Mouse (Mus musculus) cortical plate, adult 2 months (tissue): Measurements from ENCODE around the gene Uqcrq.

Source experiments
- CTCF ChIP-seq: fragments of 200-500 bp; IDR thresholded peaks from 2 replicates; pipeline ENCODE4 v1.5.1; 2011; ENCODE audit warnings: mild to moderate bottlenecking, control low read depth, low read length; ENCODE audit not compliant: insufficient read depth; ENCODE audit errors: extremely low read depth
- POLR2A ChIP-seq: fragments of 200-500 bp; IDR thresholded peaks from 2 replicates; pipeline ENCODE4 v1.6.1; 2011; ENCODE audit warnings: mild to moderate bottlenecking, low read length, control low read depth; ENCODE audit not compliant: insufficient read depth; ENCODE audit errors: extremely low read depth

DNA sequence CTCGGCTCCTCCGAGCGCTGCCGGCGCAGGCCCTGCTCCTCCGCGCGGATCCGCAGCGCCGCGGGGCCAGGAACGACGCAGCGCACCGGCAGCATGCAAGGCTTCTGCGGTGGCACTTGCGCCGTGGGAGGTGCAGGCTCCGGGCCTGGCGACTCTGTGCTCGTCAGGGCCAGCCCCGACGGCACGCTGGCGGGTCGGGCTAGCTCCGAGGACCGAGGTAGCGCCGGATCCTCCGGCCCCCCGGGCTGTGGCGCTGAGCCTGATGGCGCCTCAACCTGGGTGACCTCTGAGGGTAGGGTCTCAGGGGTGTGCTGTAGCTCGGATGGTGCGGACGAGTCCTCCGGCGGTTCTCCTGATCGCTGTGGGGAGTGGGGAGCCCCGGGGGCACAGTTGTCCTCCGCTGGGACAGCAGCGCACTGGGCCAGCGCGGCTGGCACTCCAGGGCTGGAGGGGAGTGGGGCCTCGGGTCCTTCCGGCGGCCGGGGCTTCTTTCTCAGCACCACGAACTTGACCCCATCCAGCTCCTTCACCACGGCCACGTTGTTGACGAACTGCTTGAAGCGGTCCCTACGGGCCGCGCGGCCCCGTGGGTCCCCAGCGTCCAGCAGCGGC lies 48.6 kb upstream of the Uqcrq start:
- TF ChIP-seq CTCF (no peak), POLR2A (no peak)
